Mouse (Mus musculus): ENCODE results near the gene Fbrsl1.

GRCm38 (mm10) chr5:110484711-110485110 is 36.4 kb upstream of the Fbrsl1 start:
- TF ChIP-seq EP300 (IDR thresholded peaks at IDR 0.05; ENCODE audit: insufficient read depth, low read depth, low read length) (no peak), CTCF (IDR thresholded peaks at IDR 0.05) (no peak), POLR2A (IDR thresholded peaks at IDR 0.05; ENCODE audit: insufficient read depth, low read depth, low read length) (no peak)

Data from heart, adult 2 months (tissue).